Mouse (Mus musculus): ENCODE measurements around the gene Gimap8. TPM values are rescaled to one million over a fixed set of nuclear protein-coding genes. Genes with fewer than 3 reads are reported as not detected.
A peak's percentile ranks its signal among the peaks of the same experiment; 100 is the strongest.

The Gimap8 gene
- polyA plus RNA-seq, 1 experiment = 22.2 TPM

- peak overlapping the region; percentile 81 for H3K27ac ChIP-seq (ENCODE audit: insufficient read depth, low read length)
- H3K36me3 ChIP-seq (ENCODE audit: control insufficient read depth, insufficient read depth, low read length) = peaks cover 3% of the 10 kb centered on the region; the same call in 1 of the 2 replicates
- peaks cover 26% of the 10 kb centered on the region for H3K4me1 ChIP-seq (ENCODE audit: control insufficient read depth, insufficient read depth, insufficient read length)
- H3K27me3 ChIP-seq (ENCODE audit: control insufficient read depth, insufficient read depth, low read length) = no peaks in the 10 kb centered on the region
- H3K4me3 ChIP-seq (ENCODE audit: extremely low read depth, insufficient read depth, insufficient read length) = peak overlapping the region; percentile 39
- no peak for DNase-seq (ENCODE audit: low read depth in 1 of 2, low spot score in 2 of 2)
- TF ChIP-seq POLR2A (IDR thresholded peaks at IDR 0.05; ENCODE audit: low read depth, low read length) (no peak), CTCF (IDR thresholded peaks at IDR 0.05; ENCODE audit: extremely low read depth, insufficient read depth, insufficient read length, insufficient replicate concordance) (no peak)
- WGBS = 49% methylated on average over 5 of the region's 5 CpGs
These were observed 29.9 kb downstream of the Gimap8 start for GRCm38 (mm10) chr6:48676860-48677415.

GRCm38 (mm10) chr6:48677492-48678345 lies 30.7 kb downstream of the Gimap8 start:
- no peaks in the 10 kb centered on the region for H3K27me3 ChIP-seq (ENCODE audit: control insufficient read depth, insufficient read depth, low read length)
- peak overlapping the region; percentile 81 for H3K27ac ChIP-seq (ENCODE audit: insufficient read depth, low read length)
- H3K4me1 ChIP-seq (ENCODE audit: control insufficient read depth, insufficient read depth, insufficient read length) = peaks cover 28% of the 10 kb centered on the region
- 57% methylated on average over 17 of the region's 17 CpGs for WGBS
- TF ChIP-seq CTCF (IDR thresholded peaks at IDR 0.05; ENCODE audit: extremely low read depth, insufficient read depth, insufficient read length, insufficient replicate concordance) = no peak
- TF ChIP-seq POLR2A (IDR thresholded peaks at IDR 0.05; ENCODE audit: low read depth, low read length) = no peak
- DNase-seq (ENCODE audit: low read depth in 1 of 2, low spot score in 2 of 2) = no peak
- peaks cover 3% of the 10 kb centered on the region; the same call in 1 of the 2 replicates for H3K36me3 ChIP-seq (ENCODE audit: control insufficient read depth, insufficient read depth, low read length)
- peak overlapping the region; percentile 39 for H3K4me3 ChIP-seq (ENCODE audit: extremely low read depth, insufficient read depth, insufficient read length)

- Histone ChIP-seq H3K4me3 (ENCODE audit: extremely low read depth, insufficient read depth, insufficient read length) (no peak overlapping the region; the same call in 1 of the 2 replicates), H3K36me3 (ENCODE audit: control insufficient read depth, insufficient read depth, low read length) (peaks cover 3% of the 10 kb centered on the region; the same call in 1 of the 2 replicates), H3K4me1 (ENCODE audit: control insufficient read depth, insufficient read depth, insufficient read length) (peaks cover 28% of the 10 kb centered on the region), H3K27ac (ENCODE audit: insufficient read depth, low read length) (peak overlapping the region; percentile 56; the same call in 1 of the 2 replicates), H3K27me3 (ENCODE audit: control insufficient read depth, insufficient read depth, low read length) (no peaks in the 10 kb centered on the region)
- WGBS = 23% methylated on average over 4 of the region's 4 CpGs
- no peak for TF ChIP-seq CTCF (IDR thresholded peaks at IDR 0.05; ENCODE audit: extremely low read depth, insufficient read depth, insufficient read length, insufficient replicate concordance)
- no peak for TF ChIP-seq POLR2A (IDR thresholded peaks at IDR 0.05; ENCODE audit: low read depth, low read length)
- no peak for DNase-seq (ENCODE audit: low read depth in 1 of 2, low spot score in 2 of 2)
These were observed 31.4 kb downstream of the Gimap8 start for GRCm38 (mm10) chr6:48678391-48678790.

GRCm38 (mm10) chr6:48679701-48680100 lies 32.7 kb downstream of the Gimap8 start:
- Histone ChIP-seq H3K27me3 (ENCODE audit: control insufficient read depth, insufficient read depth, low read length) (no peaks in the 10 kb centered on the region), H3K4me1 (ENCODE audit: control insufficient read depth, insufficient read depth, insufficient read length) (peaks cover 25% of the 10 kb centered on the region), H3K4me3 (ENCODE audit: extremely low read depth, insufficient read depth, insufficient read length) (no peak overlapping the region), H3K36me3 (ENCODE audit: control insufficient read depth, insufficient read depth, low read length) (peaks cover 3% of the 10 kb centered on the region; the same call in 1 of the 2 replicates), H3K27ac (ENCODE audit: insufficient read depth, low read length) (peak overlapping the region; percentile 74)
- DNase-seq (ENCODE audit: low read depth in 1 of 2, low spot score in 2 of 2) = no peak
- TF ChIP-seq CTCF (IDR thresholded peaks at IDR 0.05; ENCODE audit: extremely low read depth, insufficient read depth, insufficient read length, insufficient replicate concordance) (no peak), POLR2A (IDR thresholded peaks at IDR 0.05; ENCODE audit: low read depth, low read length) (no peak)
- 51% methylated on average over 6 of the region's 6 CpGs for whole genome bisulfite sequencing

GRCm38 (mm10) chr6:48680421-48680820 lies 33.4 kb downstream of the Gimap8 start:
- H3K4me3 ChIP-seq (ENCODE audit: extremely low read depth, insufficient read depth, insufficient read length) = no peak overlapping the region
- 43% methylated on average over 5 of the region's 5 CpGs for WGBS
- DNase-seq (ENCODE audit: low read depth in 1 of 2, low spot score in 2 of 2) = no peak
- peaks cover 22% of the 10 kb centered on the region for H3K4me1 ChIP-seq (ENCODE audit: control insufficient read depth, insufficient read depth, insufficient read length)
- TF ChIP-seq CTCF (IDR thresholded peaks at IDR 0.05; ENCODE audit: extremely low read depth, insufficient read depth, insufficient read length, insufficient replicate concordance) (no peak), POLR2A (IDR thresholded peaks at IDR 0.05; ENCODE audit: low read depth, low read length) (no peak)
- H3K27me3 ChIP-seq (ENCODE audit: control insufficient read depth, insufficient read depth, low read length) = no peaks in the 10 kb centered on the region
- H3K36me3 ChIP-seq (ENCODE audit: control insufficient read depth, insufficient read depth, low read length) = peaks cover 3% of the 10 kb centered on the region; the same call in 1 of the 2 replicates
- peak overlapping the region; percentile 66; the same call in 1 of the 2 replicates for H3K27ac ChIP-seq (ENCODE audit: insufficient read depth, low read length)

GRCm38 (mm10) chr6:48681472-48682090 lies 34.5 kb downstream of the Gimap8 start:
- Histone ChIP-seq H3K4me3 (ENCODE audit: extremely low read depth, insufficient read depth, insufficient read length) (no peak overlapping the region), H3K27me3 (ENCODE audit: control insufficient read depth, insufficient read depth, low read length) (no peaks in the 10 kb centered on the region), H3K36me3 (ENCODE audit: control insufficient read depth, insufficient read depth, low read length) (peaks cover 3% of the 10 kb centered on the region), H3K4me1 (ENCODE audit: control insufficient read depth, insufficient read depth, insufficient read length) (peaks cover 25% of the 10 kb centered on the region), H3K27ac (ENCODE audit: insufficient read depth, low read length) (peak overlapping the region; percentile 83)
- WGBS = 5% methylated on average over 3 of the region's 3 CpGs
- TF ChIP-seq CTCF (IDR thresholded peaks at IDR 0.05; ENCODE audit: extremely low read depth, insufficient read depth, insufficient read length, insufficient replicate concordance) (no peak), POLR2A (IDR thresholded peaks at IDR 0.05; ENCODE audit: low read depth, low read length) (no peak)
- DNase-seq (ENCODE audit: low read depth in 1 of 2, low spot score in 2 of 2) = no peak
